In the genomic region with DNA sequence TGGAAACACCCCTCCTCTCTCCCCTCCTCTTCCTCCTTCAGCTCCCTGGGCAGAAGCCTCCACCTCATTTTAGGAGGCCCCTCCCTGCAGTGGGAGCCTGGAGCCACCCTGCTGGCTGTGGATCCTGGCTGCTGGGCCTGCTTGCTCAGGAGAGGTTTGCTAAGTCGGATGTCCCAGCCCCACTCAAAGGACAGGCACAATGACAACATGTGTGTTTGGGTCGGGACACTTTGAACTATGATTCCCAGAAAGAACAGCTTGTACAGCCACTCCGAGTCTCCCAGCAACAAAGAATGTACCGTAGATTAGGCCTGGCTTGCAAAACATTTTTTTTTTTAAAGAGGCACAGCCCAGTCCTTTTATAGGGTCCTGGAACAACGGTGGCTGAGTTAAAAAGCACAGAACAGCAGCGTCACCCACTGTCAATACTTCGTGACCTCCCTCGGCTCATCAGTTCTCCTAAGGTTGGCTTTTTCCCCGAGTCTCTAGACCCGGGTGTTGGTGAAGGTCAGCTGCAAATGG, we compare ENCODE assay signal across 8 mouse cellular contexts.
DNase-seq lines count a peak whose midpoint lies in the region; ATAC-seq and TF ChIP-seq lines count a peak whose summit lies in the region.

No protein-coding gene starts in this region.

- intact Hi-C loops in heart, postnatal 25 days (cut with DNase I) = loop anchor here (1.0 to 5.0 kb wide), 8 partner anchors 51 to 238 kb away; no protein-coding TSS in a partner anchor

- H3K9ac ChIP-seq in forebrain, embryonic 14.5 days (ENCODE audit: low read length) = no peak overlapping the region
- H3K9ac ChIP-seq in lung, embryonic 14.5 days = peak overlapping the region; percentile 17; the same call in 1 of the 2 replicates

- H3K4me3 ChIP-seq in forebrain, embryonic 14.5 days (ENCODE audit: low read depth, low read length) = no peak overlapping the region
- H3K4me3 ChIP-seq in lung, embryonic 14.5 days (ENCODE audit: low read depth, low read length) = no peak overlapping the region

- no peaks in the 10 kb centered on the region for H3K9me3 ChIP-seq in forebrain, embryonic 14.5 days (replicated peaks; ENCODE audit: control insufficient read depth, low read length)
- no peaks in the 10 kb centered on the region for H3K9me3 ChIP-seq in lung, embryonic 14.5 days (ENCODE audit: low read depth, low read length)

- peaks cover 20% of the 10 kb centered on the region for H3K4me1 ChIP-seq in forebrain, embryonic 14.5 days (ENCODE audit: control insufficient read depth, insufficient read depth, low read length)
- H3K4me1 ChIP-seq in lung, embryonic 14.5 days (ENCODE audit: insufficient read depth) = peaks cover 31% of the 10 kb centered on the region

- no peaks in the 10 kb centered on the region for H3K36me3 ChIP-seq in forebrain, embryonic 14.5 days (ENCODE audit: control insufficient read depth, insufficient read depth, low read length)
- no peaks in the 10 kb centered on the region for H3K36me3 ChIP-seq in lung, embryonic 14.5 days (ENCODE audit: insufficient read depth)

- peak; percentile 49 for ATAC-seq in forebrain, embryonic 14.5 days
- peak; percentile 67 for ATAC-seq in lung, embryonic 14.5 days (ENCODE audit: insufficient read depth)
- no peak for ATAC-seq in erythroid progenitor cell, adult 5-6 weeks (replicated peaks; ENCODE audit: low FRiP score, poor library complexity, severe bottlenecking)

- H3K27ac ChIP-seq in forebrain, embryonic 14.5 days (ENCODE audit: low read depth, low read length) = peak overlapping the region; percentile 64; the same call in 1 of the 2 replicates
- peak overlapping the region; percentile 97 for H3K27ac ChIP-seq in lung, embryonic 14.5 days (ENCODE audit: low read depth)

- peak; percentile 27; the same call in 1 of the 2 replicates for TF ChIP-seq CTCF in lung, embryonic 14.5 days (IDR thresholded peaks at IDR 0.05; ENCODE audit: low read depth)

- H3K4me2 ChIP-seq in forebrain, embryonic 14.5 days (ENCODE audit: low read length) = no peak overlapping the region
- H3K4me2 ChIP-seq in lung, embryonic 14.5 days = peak overlapping the region; percentile 7

- 24% methylated on average over 10 of the region's 10 CpGs for WGBS in forebrain, embryonic 14.5 days
- WGBS in lung, embryonic 14.5 days = 9% methylated on average over 10 of the region's 10 CpGs

- DNase-seq in ovary, adult 18-20 months (ENCODE audit: low spot score) = peak; percentile 81
- no peak for DNase-seq in ovary, postnatal 14 days (ENCODE audit: low spot score)
- DNase-seq in forebrain, embryonic 14.5 days (ENCODE audit: low spot score) = peak; percentile 63
- DNase-seq in heart, postnatal 25 days (ENCODE audit: low spot score) = peak; percentile 93
- peak; percentile 33 to 82 for DNase-seq in layer of hippocampus, adult 18-20 months (ENCODE audit: low spot score in 2 of 2)
- DNase-seq in lung, embryonic 14.5 days = peak; percentile 74
- peak; percentile 51 for DNase-seq in retina, postnatal 1 day

- H3K27me3 ChIP-seq in forebrain, embryonic 14.5 days (replicated peaks; ENCODE audit: control insufficient read depth, insufficient read depth, low read length) = no peaks in the 10 kb centered on the region
- no peaks in the 10 kb centered on the region for H3K27me3 ChIP-seq in lung, embryonic 14.5 days (ENCODE audit: insufficient read depth, low read length)
